Mouse (Mus musculus): ENCODE measurements at regions not wholly inside any gene's neighbourhood (a gene's known extent, or its start where the extent isn't known, plus 50 kb on each side); places are given as distances from the start of the nearest gene placed in this dataset.

DNA sequence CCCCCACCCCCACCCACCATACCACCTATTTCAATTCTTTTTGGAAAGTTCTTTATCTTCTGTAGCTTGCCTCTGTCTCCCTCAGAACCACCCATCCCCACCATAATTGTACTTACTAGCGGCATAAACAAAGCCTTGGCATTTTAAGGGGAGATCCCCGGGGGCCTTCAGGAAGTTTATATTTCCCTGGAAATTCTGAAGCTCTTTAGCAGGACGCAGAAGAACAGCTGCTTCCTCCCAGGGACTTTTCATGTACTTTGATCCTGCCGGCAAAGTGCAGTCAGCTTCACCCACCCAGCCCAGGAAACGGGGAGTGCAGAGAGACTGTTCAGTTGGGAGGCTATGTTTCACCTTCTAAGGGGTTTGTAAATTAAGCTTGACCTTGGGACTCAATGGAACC, 545.6 kb upstream of the Tbl1xr1 start:
- Histone ChIP-seq H3K4me1 (ENCODE audit: control insufficient read depth, insufficient read depth, low read length) (no peaks in the 10 kb centered on the region), H3K27ac (replicated peaks; ENCODE audit: insufficient read depth, low read depth, low read length) (no peak overlapping the region), H3K36me3 (ENCODE audit: control insufficient read depth, insufficient read depth, low read length) (no peaks in the 10 kb centered on the region), H3K79me2 (ENCODE audit: control insufficient read depth, insufficient read depth, low read length) (no peaks in the 10 kb centered on the region), H3K27me3 (ENCODE audit: control insufficient read depth, insufficient read depth, low read length) (no peaks in the 10 kb centered on the region), H3K4me3 (ENCODE audit: insufficient read depth, low read depth, low read length) (no peak overlapping the region), H3K9ac (ENCODE audit: low read depth, low read length) (no peak overlapping the region)
- DNase-seq (ENCODE audit: extremely low read depth, low read depth, low spot score), result no peak
- 55% methylated on average over 5 of the region's 5 CpGs for WGBS
- TF ChIP-seq CTCF (IDR thresholded peaks at IDR 0.05; ENCODE audit: low read depth, low read length), result no peak
- no peak for TF ChIP-seq POLR2A (IDR thresholded peaks at IDR 0.05; ENCODE audit: extremely low read depth, insufficient read depth, low read length)

DNA sequence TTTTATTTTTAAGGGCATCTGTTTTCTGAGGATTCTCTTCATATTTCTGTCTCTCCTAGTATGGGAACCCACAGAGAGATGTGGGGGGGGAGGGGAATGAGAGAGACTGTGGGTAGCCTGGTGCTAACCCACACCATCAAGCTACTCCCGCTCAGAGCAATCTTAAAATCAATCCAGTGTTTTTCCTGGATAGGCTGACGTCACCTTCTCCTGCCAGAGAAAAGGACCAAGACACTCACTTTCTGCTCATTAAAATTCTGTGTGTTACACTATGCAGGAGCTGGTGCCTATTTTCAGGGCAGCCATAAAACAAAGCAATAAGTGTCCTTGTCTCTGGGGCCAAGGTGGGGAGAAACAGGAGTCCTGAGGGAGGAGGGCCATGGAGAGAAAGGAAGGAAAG, 537.3 kb upstream of the Tbl1xr1 start:
- no peak for TF ChIP-seq POLR2A (IDR thresholded peaks at IDR 0.05; ENCODE audit: extremely low read depth, insufficient read depth, low read length)
- no peak for TF ChIP-seq CTCF (IDR thresholded peaks at IDR 0.05; ENCODE audit: low read depth, low read length)
- Histone ChIP-seq H3K27me3 (ENCODE audit: control insufficient read depth, insufficient read depth, low read length) (no peaks in the 10 kb centered on the region), H3K27ac (replicated peaks; ENCODE audit: insufficient read depth, low read depth, low read length) (no peak overlapping the region), H3K36me3 (ENCODE audit: control insufficient read depth, insufficient read depth, low read length) (no peaks in the 10 kb centered on the region), H3K4me3 (ENCODE audit: insufficient read depth, low read depth, low read length) (no peak overlapping the region), H3K9ac (ENCODE audit: low read depth, low read length) (no peak overlapping the region), H3K4me1 (ENCODE audit: control insufficient read depth, insufficient read depth, low read length) (no peaks in the 10 kb centered on the region), H3K79me2 (ENCODE audit: control insufficient read depth, insufficient read depth, low read length) (no peaks in the 10 kb centered on the region)
- DNase-seq (ENCODE audit: extremely low read depth, low read depth, low spot score), result no peak
- WGBS, result 92% methylated on average over 2 of the region's 2 CpGs

DNA sequence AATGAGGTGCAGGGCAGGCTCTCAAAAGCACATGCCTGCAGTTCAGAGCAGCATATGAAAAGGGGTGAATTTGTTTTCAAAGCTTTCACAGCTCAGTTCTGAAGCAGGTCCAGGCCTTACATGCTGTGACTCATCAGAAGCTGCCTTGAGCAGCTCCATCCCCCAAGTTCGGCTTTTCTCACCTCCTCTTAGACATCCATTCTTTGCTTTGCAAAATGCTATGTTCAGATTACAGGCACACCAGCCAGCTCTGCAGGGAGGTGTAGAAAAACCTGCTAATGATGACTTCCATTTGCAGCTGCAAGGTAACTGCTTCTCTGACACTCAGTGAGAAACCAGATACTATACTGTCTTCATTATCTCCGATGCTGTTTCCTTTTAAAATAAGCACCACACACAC, 532.0 kb upstream of the Tbl1xr1 start:
- H3K4me1 ChIP-seq (ENCODE audit: control insufficient read depth, insufficient read depth, low read length), result no peaks in the 10 kb centered on the region
- 68% methylated on average over 2 of the region's 2 CpGs for WGBS
- no peak overlapping the region for H3K27ac ChIP-seq (replicated peaks; ENCODE audit: insufficient read depth, low read depth, low read length)
- TF ChIP-seq CTCF (IDR thresholded peaks at IDR 0.05; ENCODE audit: low read depth, low read length), result no peak
- no peak for TF ChIP-seq POLR2A (IDR thresholded peaks at IDR 0.05; ENCODE audit: extremely low read depth, insufficient read depth, low read length)
- H3K9ac ChIP-seq (ENCODE audit: low read depth, low read length), result no peak overlapping the region
- no peak for DNase-seq (ENCODE audit: extremely low read depth, low read depth, low spot score)
- no peaks in the 10 kb centered on the region for H3K79me2 ChIP-seq (ENCODE audit: control insufficient read depth, insufficient read depth, low read length)
- no peak overlapping the region for H3K4me3 ChIP-seq (ENCODE audit: insufficient read depth, low read depth, low read length)
- H3K36me3 ChIP-seq (ENCODE audit: control insufficient read depth, insufficient read depth, low read length), result no peaks in the 10 kb centered on the region
- H3K27me3 ChIP-seq (ENCODE audit: control insufficient read depth, insufficient read depth, low read length), result no peaks in the 10 kb centered on the region

DNA sequence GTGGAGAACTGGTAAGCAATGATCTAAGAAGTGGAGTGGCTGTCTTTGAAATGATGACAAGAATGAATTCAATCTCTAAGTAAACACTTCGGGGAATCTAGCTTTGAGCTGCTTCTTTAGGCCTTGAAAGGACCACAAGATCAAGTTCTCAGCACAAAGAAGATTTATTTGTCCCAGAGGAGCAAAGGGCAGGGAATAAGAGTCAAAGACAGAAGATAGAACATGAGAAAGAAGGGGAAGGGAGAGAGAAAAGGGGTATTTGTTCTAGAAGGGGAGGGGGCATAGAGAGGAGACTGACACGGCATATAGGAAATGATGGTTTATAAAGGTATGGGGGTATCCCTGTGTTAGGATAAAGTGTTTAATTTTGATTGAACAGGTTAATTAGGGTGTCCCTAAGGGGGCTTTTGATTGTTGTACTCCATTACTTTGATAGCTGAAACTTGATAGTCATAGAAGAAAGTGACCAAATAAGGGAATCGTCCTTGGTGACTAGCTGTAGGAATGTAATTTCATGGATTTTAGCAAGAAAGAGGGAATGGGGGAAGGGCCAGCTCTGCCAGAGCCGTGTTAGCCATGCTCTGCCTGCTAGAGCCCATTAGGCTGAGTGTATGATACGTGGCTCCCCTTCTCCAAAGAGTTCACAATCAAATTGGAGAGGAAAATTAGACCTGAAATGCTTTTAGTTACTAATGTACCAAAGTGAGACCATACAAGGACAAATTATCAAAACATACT, 531.1 kb upstream of the Tbl1xr1 start:
- no peaks in the 10 kb centered on the region for H3K79me2 ChIP-seq (ENCODE audit: control insufficient read depth, insufficient read depth, low read length)
- H3K9ac ChIP-seq (ENCODE audit: low read depth, low read length), result no peak overlapping the region
- no peaks in the 10 kb centered on the region for H3K4me1 ChIP-seq (ENCODE audit: control insufficient read depth, insufficient read depth, low read length)
- no peak for TF ChIP-seq CTCF (IDR thresholded peaks at IDR 0.05; ENCODE audit: low read depth, low read length)
- no peak for TF ChIP-seq POLR2A (IDR thresholded peaks at IDR 0.05; ENCODE audit: extremely low read depth, insufficient read depth, low read length)
- 80% methylated on average over 5 of the region's 5 CpGs for WGBS
- no peak for DNase-seq (ENCODE audit: extremely low read depth, low read depth, low spot score)
- no peak overlapping the region for H3K27ac ChIP-seq (replicated peaks; ENCODE audit: insufficient read depth, low read depth, low read length)
- no peaks in the 10 kb centered on the region for H3K36me3 ChIP-seq (ENCODE audit: control insufficient read depth, insufficient read depth, low read length)
- no peak overlapping the region for H3K4me3 ChIP-seq (ENCODE audit: insufficient read depth, low read depth, low read length)
- no peaks in the 10 kb centered on the region for H3K27me3 ChIP-seq (ENCODE audit: control insufficient read depth, insufficient read depth, low read length)

DNA sequence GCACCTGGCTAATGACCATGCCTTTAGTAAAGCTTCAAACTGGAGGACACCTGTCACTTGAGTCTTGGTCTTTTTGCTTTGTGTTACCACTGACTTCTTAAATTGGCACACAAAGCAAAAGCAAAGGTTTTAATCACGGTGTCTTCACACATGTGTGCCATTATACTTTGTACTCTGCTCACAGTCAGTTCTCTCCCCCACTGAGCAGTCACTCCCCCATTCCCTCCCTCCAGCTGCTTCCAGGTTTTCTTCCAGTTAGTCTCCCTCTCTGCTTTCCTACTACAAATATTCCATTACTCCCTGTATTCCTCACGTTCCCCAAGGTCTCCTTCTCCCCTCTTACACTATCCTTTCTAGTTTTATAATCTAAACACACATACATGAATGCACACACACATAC, 530.0 kb upstream of the Tbl1xr1 start:
- Histone ChIP-seq H3K27ac (replicated peaks; ENCODE audit: insufficient read depth, low read depth, low read length) (no peak overlapping the region), H3K36me3 (ENCODE audit: control insufficient read depth, insufficient read depth, low read length) (no peaks in the 10 kb centered on the region), H3K79me2 (ENCODE audit: control insufficient read depth, insufficient read depth, low read length) (no peaks in the 10 kb centered on the region), H3K9ac (ENCODE audit: low read depth, low read length) (no peak overlapping the region), H3K4me3 (ENCODE audit: insufficient read depth, low read depth, low read length) (no peak overlapping the region), H3K27me3 (ENCODE audit: control insufficient read depth, insufficient read depth, low read length) (no peaks in the 10 kb centered on the region), H3K4me1 (ENCODE audit: control insufficient read depth, insufficient read depth, low read length) (no peaks in the 10 kb centered on the region)
- TF ChIP-seq CTCF (IDR thresholded peaks at IDR 0.05; ENCODE audit: low read depth, low read length), result no peak
- DNase-seq (ENCODE audit: extremely low read depth, low read depth, low spot score), result no peak
- WGBS, result 86% methylated on average over 2 of the region's 2 CpGs

DNA sequence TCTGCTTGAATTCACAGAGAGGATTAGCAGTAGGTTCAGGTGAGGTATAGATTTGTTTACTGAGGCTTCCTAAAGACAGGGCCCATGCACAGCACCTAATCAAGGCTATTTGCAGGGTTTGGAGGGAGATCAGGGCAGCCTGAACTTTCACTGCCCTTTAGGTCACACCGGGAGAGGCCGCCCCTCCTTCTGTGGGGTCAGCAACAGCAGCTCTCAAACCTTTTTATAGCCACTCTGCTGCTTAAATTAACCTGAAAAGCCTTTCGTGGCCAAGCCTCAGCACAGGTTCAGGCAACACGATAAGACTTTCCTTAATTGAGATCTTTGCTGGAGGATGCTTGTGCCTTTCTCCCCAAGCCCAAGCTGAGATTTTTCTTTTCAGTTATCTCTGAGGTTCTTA, 526.8 kb upstream of the Tbl1xr1 start:
- no peaks in the 10 kb centered on the region for H3K36me3 ChIP-seq (ENCODE audit: control insufficient read depth, insufficient read depth, low read length)
- no peak for DNase-seq (ENCODE audit: extremely low read depth, low read depth, low spot score)
- no peak overlapping the region for H3K9ac ChIP-seq (ENCODE audit: low read depth, low read length)
- no peak overlapping the region for H3K27ac ChIP-seq (replicated peaks; ENCODE audit: insufficient read depth, low read depth, low read length)
- H3K27me3 ChIP-seq (ENCODE audit: control insufficient read depth, insufficient read depth, low read length), result no peaks in the 10 kb centered on the region
- WGBS, result 49% methylated on average over 4 of the region's 4 CpGs
- TF ChIP-seq CTCF (IDR thresholded peaks at IDR 0.05; ENCODE audit: low read depth, low read length), result no peak
- no peak for TF ChIP-seq POLR2A (IDR thresholded peaks at IDR 0.05; ENCODE audit: extremely low read depth, insufficient read depth, low read length)
- no peak overlapping the region for H3K4me3 ChIP-seq (ENCODE audit: insufficient read depth, low read depth, low read length)
- H3K79me2 ChIP-seq (ENCODE audit: control insufficient read depth, insufficient read depth, low read length), result no peaks in the 10 kb centered on the region
- H3K4me1 ChIP-seq (ENCODE audit: control insufficient read depth, insufficient read depth, low read length), result no peaks in the 10 kb centered on the region
